Mouse (Mus musculus) heart, embryonic 12.5 days (tissue): ENCODE measurements around the gene Foxp1. TPM values are rescaled to one million over a fixed set of nuclear protein-coding genes. Genes with fewer than 3 reads are reported as not detected.

Experiments
- ATAC-seq: fragments of 200-750 bp; cut with Nextera tagmentation; 2 replicates; pipeline ENCODE4 v1.8.0; 2017; ENCODE audit warnings: moderate TSS enrichment, moderate library complexity; ENCODE audit not compliant: insufficient number of reproducible peaks, low FRiP score
- H3K27ac ChIP-seq: fragments of 300-500 bp; sonication (generic); 2 replicates; pipeline ENCODE4 v1.5.1; 2016; ENCODE audit warnings: mild to moderate bottlenecking, moderate library complexity; ENCODE audit not compliant: poor library complexity, severe bottlenecking
- H3K27me3 ChIP-seq: fragments of 300-500 bp; sonication (generic); replicated peaks from 2 replicates; pipeline ENCODE4 v1.6.1; 2016; ENCODE audit warnings: mild to moderate bottlenecking, moderate library complexity
- H3K36me3 ChIP-seq: fragments of 300-500 bp; sonication (generic); 2 replicates; pipeline ENCODE4 v1.6.1; 2016; ENCODE audit warnings: mild to moderate bottlenecking, moderate library complexity
- H3K4me1 ChIP-seq: fragments of 300-500 bp; sonication (generic); replicated peaks from 2 replicates; pipeline ENCODE4 v1.6.1; 2016; ENCODE audit warnings: mild to moderate bottlenecking
- H3K4me2 ChIP-seq: fragments of 300-500 bp; sonication (generic); 2 replicates; pipeline ENCODE4 v1.6.1; 2016; ENCODE audit warnings: mild to moderate bottlenecking, moderate library complexity
- H3K4me3 ChIP-seq: fragments of 300-500 bp; sonication (generic); 2 replicates; pipeline ENCODE4 v1.5.1; 2016; ENCODE audit warnings: mild to moderate bottlenecking
- H3K9ac ChIP-seq: fragments of 300-500 bp; sonication (generic); 2 replicates; pipeline ENCODE4 v1.6.1; 2016; ENCODE audit warnings: mild to moderate bottlenecking, moderate library complexity
- H3K9me3 ChIP-seq: fragments of 300-500 bp; sonication (generic); replicated peaks from 2 replicates; pipeline ENCODE4 v1.6.1; 2016; ENCODE audit warnings: mild to moderate bottlenecking, moderate library complexity
- WGBS: fragments of 180-500 bp; shearing (Covaris S2); methylation state at CpG from one replicate; pipeline ENCODE4 v1.1.7; 2016; 5-methylcytosine and 5-hydroxymethylcytosine counted together
- polyA plus RNA-seq: library from polyadenylated mRNA; unstranded; fragments of >200 nt; fragmentation: Nextera tagmentation; extraction: Ambion mirVana; gene quantifications from 2 replicates; pipeline ENCODE4 v1.2.1, GENCODE M21; 2016

The Foxp1 gene
- polyA plus RNA-seq, 1 experiment from 2014 or later: 91.1 TPM

- 30% methylated on average over 5 of the region's 5 CpGs for WGBS
- H3K4me1 ChIP-seq: peaks cover 52% of the 10 kb centered on the region
- ATAC-seq: no peak; the same call in 1 of the 2 replicates
These were observed 422.2 kb downstream of the Foxp1 start for GRCm38 (mm10) chr6:99100331-99100730.

GRCm38 (mm10) chr6:99099781-99100180 lies 422.7 kb downstream of the Foxp1 start:
- peaks cover 50% of the 10 kb centered on the region for H3K4me1 ChIP-seq
- H3K9me3 ChIP-seq: no peaks in the 10 kb centered on the region
- no peak overlapping the region for H3K4me2 ChIP-seq
- H3K27me3 ChIP-seq: no peaks in the 10 kb centered on the region
- 43% methylated on average over 4 of the region's 4 CpGs for WGBS
- H3K36me3 ChIP-seq: no peaks in the 10 kb centered on the region
- H3K9ac ChIP-seq: no peak overlapping the region
- H3K4me3 ChIP-seq: no peak overlapping the region
- no peak overlapping the region for H3K27ac ChIP-seq
- ATAC-seq: no peak

More at GRCm38 (mm10) chr6:99100331-99100730, 422.2 kb downstream of the Foxp1 start:
- no peak overlapping the region for H3K4me3 ChIP-seq
- no peak overlapping the region for H3K9ac ChIP-seq
- no peaks in the 10 kb centered on the region for H3K9me3 ChIP-seq
- no peaks in the 10 kb centered on the region for H3K36me3 ChIP-seq
- H3K4me2 ChIP-seq: no peak overlapping the region
- H3K27me3 ChIP-seq: no peaks in the 10 kb centered on the region
- H3K27ac ChIP-seq: 0 out of 2 replicates have a peak overlapping the region, but pooled peaks have one; percentile 25

- no peaks in the 10 kb centered on the region for H3K27me3 ChIP-seq
- H3K4me2 ChIP-seq: peak overlapping the region; percentile 64
- 44% methylated on average over 7 of the region's 7 CpGs for WGBS
- H3K4me3 ChIP-seq: no peak overlapping the region
- no peaks in the 10 kb centered on the region for H3K9me3 ChIP-seq
- H3K36me3 ChIP-seq: no peaks in the 10 kb centered on the region
- no peak for ATAC-seq
- peaks cover 59% of the 10 kb centered on the region for H3K4me1 ChIP-seq
- H3K9ac ChIP-seq: peak overlapping the region; percentile 58
- H3K27ac ChIP-seq: peak overlapping the region; percentile 98
These were observed 425.3 kb downstream of the Foxp1 start for GRCm38 (mm10) chr6:99097191-99097590.

GRCm38 (mm10) chr6:99096776-99097166 lies 425.8 kb downstream of the Foxp1 start:
- 25% methylated on average over 7 of the region's 7 CpGs for WGBS
- peaks cover 60% of the 10 kb centered on the region for H3K4me1 ChIP-seq

GRCm38 (mm10) chr6:99096105-99096775 lies 426.3 kb downstream of the Foxp1 start:
- H3K9ac ChIP-seq: peak overlapping the region; percentile 73
- H3K27ac ChIP-seq: peak overlapping the region; percentile 98
- no peak for ATAC-seq
- 9% methylated on average over 12 of the region's 12 CpGs for WGBS
- H3K9me3 ChIP-seq: no peaks in the 10 kb centered on the region
- no peaks in the 10 kb centered on the region for H3K36me3 ChIP-seq
- H3K27me3 ChIP-seq: no peaks in the 10 kb centered on the region
- H3K4me2 ChIP-seq: peak overlapping the region; percentile 64
- peak overlapping the region; percentile 39 for H3K4me3 ChIP-seq
- H3K4me1 ChIP-seq: peaks cover 59% of the 10 kb centered on the region

More at GRCm38 (mm10) chr6:99096776-99097166, 425.8 kb downstream of the Foxp1 start:
- H3K27ac ChIP-seq: peak overlapping the region; percentile 98
- ATAC-seq: no peak
- no peaks in the 10 kb centered on the region for H3K27me3 ChIP-seq
- H3K4me3 ChIP-seq: 0 out of 2 replicates have a peak overlapping the region, but pooled peaks have one; percentile 39
- H3K9me3 ChIP-seq: no peaks in the 10 kb centered on the region
- H3K4me2 ChIP-seq: peak overlapping the region; percentile 64
- peak overlapping the region; percentile 73 for H3K9ac ChIP-seq
- H3K36me3 ChIP-seq: no peaks in the 10 kb centered on the region

- H3K27me3 ChIP-seq: no peaks in the 10 kb centered on the region
- peak overlapping the region; percentile 98 for H3K27ac ChIP-seq
- peak; percentile 75 for ATAC-seq
- peaks cover 61% of the 10 kb centered on the region for H3K4me1 ChIP-seq
- peak overlapping the region; percentile 64 for H3K4me2 ChIP-seq
- H3K9me3 ChIP-seq: no peaks in the 10 kb centered on the region
- peak overlapping the region; percentile 73 for H3K9ac ChIP-seq
- H3K4me3 ChIP-seq: peak overlapping the region; percentile 39
- WGBS: 6% methylated on average over 18 of the region's 18 CpGs
- H3K36me3 ChIP-seq: no peaks in the 10 kb centered on the region
These were observed 427.1 kb downstream of the Foxp1 start for GRCm38 (mm10) chr6:99095185-99096104.

- H3K27ac ChIP-seq: peak overlapping the region; percentile 98
- peak overlapping the region; percentile 64 for H3K4me2 ChIP-seq
- peak overlapping the region; percentile 35 for H3K4me3 ChIP-seq
- H3K36me3 ChIP-seq: no peaks in the 10 kb centered on the region
- ATAC-seq: peak; percentile 70
- WGBS: 9% methylated on average over 10 of the region's 10 CpGs
- no peaks in the 10 kb centered on the region for H3K9me3 ChIP-seq
- H3K4me1 ChIP-seq: peaks cover 61% of the 10 kb centered on the region
- peak overlapping the region; percentile 62 for H3K9ac ChIP-seq
- no peaks in the 10 kb centered on the region for H3K27me3 ChIP-seq
These were observed 428.1 kb downstream of the Foxp1 start for GRCm38 (mm10) chr6:99094339-99094989.

- no peaks in the 10 kb centered on the region for H3K36me3 ChIP-seq
- no peaks in the 10 kb centered on the region for H3K27me3 ChIP-seq
- H3K4me3 ChIP-seq: no peak overlapping the region; the same call in 1 of the 2 replicates
- H3K9ac ChIP-seq: peak overlapping the region; percentile 51
- peaks cover 65% of the 10 kb centered on the region for H3K4me1 ChIP-seq
- WGBS: 16% methylated on average over 2 of the region's 2 CpGs
- no peaks in the 10 kb centered on the region for H3K9me3 ChIP-seq
- H3K27ac ChIP-seq: peak overlapping the region; percentile 98
- H3K4me2 ChIP-seq: peak overlapping the region; percentile 41
- no peak; the same call in 1 of the 2 replicates for ATAC-seq
These were observed 428.7 kb downstream of the Foxp1 start for GRCm38 (mm10) chr6:99093856-99094255.

- H3K9ac ChIP-seq: no peak overlapping the region
- H3K4me3 ChIP-seq: no peak overlapping the region
- no peaks in the 10 kb centered on the region for H3K36me3 ChIP-seq
- no peaks in the 10 kb centered on the region for H3K9me3 ChIP-seq
- peaks cover 65% of the 10 kb centered on the region for H3K4me1 ChIP-seq
- no peak for ATAC-seq
- WGBS: 37% methylated on average over 5 of the region's 5 CpGs
- H3K4me2 ChIP-seq: peak overlapping the region; percentile 23; the same call in 1 of the 2 replicates
- H3K27me3 ChIP-seq: no peaks in the 10 kb centered on the region
- peak overlapping the region; percentile 98 for H3K27ac ChIP-seq
These were observed 429.3 kb downstream of the Foxp1 start for GRCm38 (mm10) chr6:99093208-99093607.

- no peaks in the 10 kb centered on the region for H3K36me3 ChIP-seq
- peaks cover 67% of the 10 kb centered on the region for H3K4me1 ChIP-seq
- no peak overlapping the region for H3K27ac ChIP-seq
- no peak overlapping the region for H3K9ac ChIP-seq
- H3K4me2 ChIP-seq: no peak overlapping the region
- H3K4me3 ChIP-seq: no peak overlapping the region
- H3K27me3 ChIP-seq: no peaks in the 10 kb centered on the region
- ATAC-seq: no peak
- WGBS: 86% methylated on average over 2 of the region's 2 CpGs
- no peaks in the 10 kb centered on the region for H3K9me3 ChIP-seq
These were observed 430.7 kb downstream of the Foxp1 start for GRCm38 (mm10) chr6:99091799-99092198.
